Mouse (Mus musculus) layer of hippocampus, adult 9-10 months (tissue): ENCODE results near the gene Tamm41.
A peak's percentile ranks its signal among the peaks of the same experiment; 100 is the strongest.

Source experiments
- DNase-seq: peaks from one replicate; pipeline ENCODE4 v3.0.0; 2022; ENCODE audit warnings: low spot score

Tamm41 gene

DNA sequence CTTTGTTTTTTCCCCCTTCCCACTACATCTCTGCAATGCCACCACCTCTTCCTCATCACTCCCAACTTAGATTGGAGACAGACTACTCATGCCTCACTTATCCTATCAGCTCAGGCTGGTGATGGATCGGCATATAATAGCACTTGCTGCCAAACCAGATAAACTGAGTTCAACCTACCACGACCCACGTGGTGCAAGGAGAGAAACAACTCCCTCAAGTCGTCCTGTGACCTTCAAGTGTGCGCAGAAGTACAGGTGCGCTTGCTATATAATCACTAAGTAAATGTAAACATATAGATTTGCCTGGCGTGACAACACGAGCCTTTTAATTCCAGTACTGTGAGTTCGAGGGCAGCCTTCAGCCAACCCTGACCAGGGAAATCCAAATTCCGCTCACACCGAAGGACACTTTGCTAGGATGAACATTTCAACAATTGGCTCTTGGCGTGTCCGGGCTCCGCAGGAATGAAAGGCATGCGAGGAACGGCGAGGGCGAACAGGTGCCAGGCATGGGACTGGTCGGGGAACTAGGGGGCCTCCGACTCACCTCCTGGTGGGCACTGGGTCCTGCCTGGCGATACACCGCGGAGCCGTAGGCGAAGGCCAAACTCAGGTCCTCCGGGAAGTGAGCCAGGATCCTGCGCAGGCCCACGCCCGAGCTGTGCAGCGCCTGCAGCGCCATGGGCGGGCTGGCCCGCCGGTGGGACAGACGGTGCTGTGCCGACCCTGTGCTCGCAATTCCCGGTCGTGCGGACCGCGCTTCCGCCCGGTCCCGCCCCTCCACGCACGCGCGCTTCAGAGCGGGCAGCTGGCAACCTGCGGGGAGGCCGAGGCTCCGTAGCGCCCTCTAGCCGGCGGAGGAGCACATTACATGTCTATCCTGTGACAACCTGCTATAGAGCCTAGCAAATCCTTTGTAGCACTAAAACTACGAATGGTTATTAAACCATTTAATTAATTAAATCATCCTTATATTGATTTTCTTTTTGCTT, at the start of gene Tamm41:
Gene Tamm41 (minus strand): TSS at position 774 of the 992 bp plus-strand sequence.
- no peak for DNase-seq

- peak; percentile 56 for DNase-seq
Observed at GRCm38 (mm10) chr6:115085274-115085841, 47.7 kb upstream of the Tamm41 start.

- no peak for DNase-seq
Observed at GRCm38 (mm10) chr6:115076781-115077575, 39.3 kb upstream of the Tamm41 start.

- DNase-seq: no peak
Observed at GRCm38 (mm10) chr6:115072024-115072423, 34.3 kb upstream of the Tamm41 start.

DNA sequence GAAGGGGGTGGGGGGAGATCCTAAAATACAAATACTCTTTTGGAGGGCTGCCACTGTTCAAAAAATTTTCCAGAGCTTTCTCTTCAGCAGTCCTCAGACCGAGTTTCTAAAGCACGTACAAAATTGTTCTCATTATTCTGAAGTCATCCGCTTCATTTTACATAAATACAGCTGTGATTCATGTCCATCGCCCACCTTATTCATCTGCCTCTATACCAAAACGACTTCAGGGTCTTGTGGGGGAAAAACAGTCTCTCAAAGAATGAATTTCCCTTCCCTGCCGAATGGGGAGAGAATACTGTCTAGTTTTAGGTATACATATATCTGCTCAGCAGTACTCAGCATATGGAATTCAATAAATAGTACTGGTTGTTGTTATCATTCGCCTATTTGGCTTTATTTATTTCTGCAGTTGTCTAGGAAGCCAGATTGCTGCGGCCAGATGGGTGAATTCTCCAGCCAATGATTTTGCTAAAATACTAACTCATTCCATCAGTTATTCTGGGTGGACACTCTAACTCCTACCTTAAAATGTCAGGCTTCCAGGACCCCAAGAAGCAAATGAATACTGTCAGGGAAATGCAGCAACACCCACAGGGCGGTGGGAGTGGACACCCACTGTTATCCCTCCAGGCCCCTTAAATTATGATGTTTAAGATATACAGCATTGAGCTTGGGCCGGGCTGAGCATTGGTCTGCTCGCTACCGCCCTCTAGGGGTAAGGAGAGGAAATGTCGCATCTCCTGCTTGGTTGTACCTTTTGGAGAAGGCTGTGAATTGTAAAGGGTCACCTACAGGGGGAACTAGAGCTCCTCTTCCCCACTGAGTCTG, 27.9 kb upstream of the Tamm41 start:
- DNase-seq: no peak

DNA sequence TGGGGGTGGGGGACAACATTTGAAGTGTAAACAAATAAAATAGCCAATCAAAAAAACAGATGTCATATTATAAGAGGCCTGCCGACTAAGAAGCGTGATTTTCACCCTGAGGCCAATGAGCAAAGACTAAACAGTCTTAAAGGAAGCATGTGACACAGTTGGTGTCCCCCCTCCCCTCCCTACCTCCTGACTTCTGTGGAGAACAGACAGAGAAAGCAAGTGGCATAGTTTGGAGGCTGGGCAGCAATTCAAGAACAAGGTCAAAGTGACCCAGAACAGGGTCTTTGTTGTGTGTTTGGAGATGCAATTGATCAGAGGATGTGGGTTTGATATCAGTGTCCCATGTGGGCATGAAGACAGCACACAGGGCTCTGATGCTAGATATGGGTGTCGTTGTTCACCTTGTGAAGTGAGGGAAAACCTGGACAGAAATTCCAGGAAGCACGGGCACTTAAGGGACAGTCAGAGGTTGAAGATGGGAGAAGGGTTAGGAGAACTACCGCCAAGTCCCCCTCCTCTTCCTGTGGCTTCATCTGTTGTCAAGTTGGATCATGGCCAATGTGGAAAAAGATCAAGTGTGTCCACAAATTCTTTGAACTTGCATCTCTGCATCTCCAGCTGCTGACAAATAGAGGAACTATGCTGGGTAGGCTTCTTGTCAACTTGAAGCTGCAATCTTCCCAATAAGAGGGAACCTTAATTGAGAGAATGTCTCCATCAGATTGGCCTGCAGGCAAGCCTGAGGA, 25.1 kb upstream of the Tamm41 start:
- no peak for DNase-seq

- no peak for DNase-seq
Observed at GRCm38 (mm10) chr6:115059227-115059626, 21.6 kb upstream of the Tamm41 start.

DNA sequence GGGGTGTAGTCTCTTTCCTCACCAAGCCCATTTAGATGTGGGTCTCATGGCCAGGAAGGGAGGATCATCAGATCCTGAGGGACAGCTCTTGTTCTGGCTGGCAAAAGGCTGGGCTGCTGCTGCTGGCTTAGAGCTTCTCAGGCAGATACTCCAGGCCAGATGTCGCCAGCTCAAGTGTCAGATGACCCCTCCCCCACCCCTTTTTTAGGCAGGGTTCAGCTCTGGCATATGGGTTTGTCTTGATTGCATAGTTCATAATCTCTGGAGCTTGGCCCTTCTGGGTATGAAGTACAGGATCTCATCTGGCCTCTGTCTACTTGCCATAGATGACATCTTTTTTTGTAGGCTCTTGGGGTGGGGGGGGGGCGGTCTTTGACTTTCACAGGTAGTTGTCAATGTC, 19.0 kb upstream of the Tamm41 start:
- DNase-seq: no peak

- no peak for DNase-seq
Observed at GRCm38 (mm10) chr6:115055440-115055839, 17.8 kb upstream of the Tamm41 start.

DNA sequence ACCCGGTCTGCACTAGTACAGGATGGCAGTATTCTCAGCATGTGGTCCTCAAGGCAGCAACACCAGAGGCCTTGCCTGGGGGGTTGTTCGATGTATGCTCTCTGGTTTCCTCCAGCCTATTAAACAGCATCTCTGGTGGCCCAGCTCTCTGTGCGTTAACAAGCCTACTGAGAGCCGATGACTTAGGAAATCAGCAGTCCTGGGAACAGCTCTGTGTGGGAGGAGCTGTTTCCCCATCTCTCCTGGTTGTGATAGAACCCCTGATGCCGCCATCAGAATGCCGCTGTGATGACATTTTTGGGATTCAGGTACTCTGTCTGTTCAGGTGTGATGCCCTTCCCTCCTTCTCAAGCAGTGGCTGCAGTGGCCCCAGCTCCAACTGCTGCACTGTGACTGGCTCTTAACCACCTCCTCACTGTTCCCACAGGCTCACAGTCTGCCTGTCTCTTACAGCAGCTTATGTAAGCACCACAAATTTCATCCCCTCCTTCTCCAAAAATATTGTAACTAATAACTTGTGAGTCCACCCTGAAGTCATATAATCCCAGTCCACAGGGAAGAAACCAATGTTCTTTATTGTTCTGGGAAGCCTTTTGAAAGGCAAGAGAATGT, 14.0 kb upstream of the Tamm41 start:
- DNase-seq: no peak

GRCm38 (mm10) chr6:115049015-115049414, 11.3 kb upstream of the Tamm41 start:
- no peak for DNase-seq

DNA sequence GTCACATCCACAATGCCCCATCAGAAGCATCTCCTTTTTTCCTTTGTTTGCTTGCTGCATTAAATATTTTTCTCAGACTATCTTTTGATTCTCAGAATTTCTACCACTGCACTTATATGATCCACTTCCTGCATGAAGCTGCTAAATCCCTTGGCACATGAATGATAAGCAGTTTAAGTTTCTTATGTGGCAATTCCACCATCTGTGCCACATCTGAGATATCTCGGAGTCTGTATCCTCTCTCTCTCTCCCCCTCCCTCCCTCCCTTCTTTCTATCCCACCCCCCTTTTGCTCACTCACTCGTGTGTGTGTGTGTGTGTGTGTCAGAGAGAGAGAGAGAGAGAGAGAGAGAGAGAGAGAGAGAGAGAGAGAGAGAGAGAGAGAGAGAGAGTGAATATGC, 10.1 kb upstream of the Tamm41 start:
- no peak for DNase-seq

DNA sequence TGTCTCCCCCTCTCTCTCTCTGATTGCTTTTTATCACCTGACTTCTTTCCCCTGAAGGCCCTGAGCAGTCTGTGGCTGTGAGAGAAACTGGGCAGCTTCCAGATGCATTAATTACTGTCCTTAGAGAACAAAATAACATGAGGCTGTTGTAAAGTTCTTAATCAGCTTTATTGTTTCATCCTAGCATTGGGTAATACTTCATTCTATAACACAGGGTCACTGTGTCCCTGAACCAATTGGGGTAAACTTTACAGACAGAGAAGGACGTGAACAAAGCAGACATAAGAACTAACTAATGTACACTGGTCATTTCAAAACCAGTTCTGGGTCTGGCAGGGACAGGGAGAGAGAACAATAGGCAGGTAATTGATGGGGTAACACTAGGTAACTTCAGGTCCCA, 8.4 kb upstream of the Tamm41 start:
- DNase-seq: no peak

GRCm38 (mm10) chr6:115044709-115045108, 7.0 kb upstream of the Tamm41 start:
- DNase-seq: no peak

- no peak for DNase-seq
Observed at GRCm38 (mm10) chr6:115043657-115044500, 6.2 kb upstream of the Tamm41 start.

- DNase-seq: no peak
Observed at GRCm38 (mm10) chr6:115042609-115043008, 4.9 kb upstream of the Tamm41 start.

DNA sequence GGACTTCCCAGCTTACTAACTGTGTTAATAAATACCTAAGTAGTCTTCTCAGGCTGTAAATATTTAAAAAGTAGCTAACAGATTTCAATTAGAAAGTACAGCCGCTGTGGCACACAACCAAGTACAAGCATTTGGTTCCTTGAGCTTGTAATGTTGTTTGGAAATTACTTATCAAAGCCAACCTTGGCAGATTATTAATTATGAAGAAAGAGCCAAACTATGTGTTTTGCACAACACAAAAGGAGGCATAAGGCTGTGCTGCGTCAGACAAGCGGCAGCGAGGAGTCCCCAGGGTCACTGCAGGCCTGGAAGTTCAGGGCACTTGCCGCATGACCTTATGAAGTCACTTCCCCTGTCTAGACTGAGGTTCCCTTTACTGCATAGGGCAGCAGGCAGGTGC, 4.2 kb downstream of the Tamm41 start:
- DNase-seq: no peak

GRCm38 (mm10) chr6:115030098-115030497, 7.6 kb downstream of the Tamm41 start:
- no peak for DNase-seq

DNA sequence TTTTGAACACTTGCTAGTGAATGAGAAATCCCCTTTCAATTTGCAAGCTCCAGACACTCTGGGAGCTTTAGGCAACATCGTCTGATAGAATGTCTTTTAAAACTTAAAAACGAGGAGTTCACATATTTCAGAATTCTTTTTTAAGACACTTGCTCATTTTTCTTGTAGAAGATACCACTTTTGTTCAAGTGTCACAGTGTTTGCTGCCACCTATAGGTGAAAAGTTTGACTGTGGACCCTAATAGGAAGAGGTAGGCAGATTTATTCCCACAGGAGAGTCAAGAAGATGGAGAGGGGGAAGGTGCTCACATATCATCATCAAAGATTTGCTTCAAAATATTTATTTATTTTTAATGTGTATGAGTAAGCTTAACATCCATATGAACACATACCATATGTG, 8.4 kb downstream of the Tamm41 start:
- peak; percentile 77 for DNase-seq
